Mouse (Mus musculus) layer of hippocampus, postnatal 10 days (tissue): ENCODE results near the gene Car15. TPM values are rescaled to one million over a fixed set of nuclear protein-coding genes. Genes with fewer than 3 reads are reported as not detected.

Source experiments
- DNase-seq, 2 experiments: peaks; one replicate each; pipeline ENCODE4 v3.0.0; 2021; ENCODE audit warnings: low spot score in 2 of 2
- total RNA-seq, 2 experiments: library from RNA; stranded (reverse); gene quantifications; 2 replicates each; pipeline ENCODE4 v1.2.3; 2021

The Car15 gene
- total RNA-seq, 2 experiments from 2014 or later, result 7.5 to 9.2 TPM

GRCm38 (mm10) chr16:17802839-17803674 is 35.1 kb downstream of the Car15 start:
- DNase-seq, result peak; percentile 56 to 61

DNA sequence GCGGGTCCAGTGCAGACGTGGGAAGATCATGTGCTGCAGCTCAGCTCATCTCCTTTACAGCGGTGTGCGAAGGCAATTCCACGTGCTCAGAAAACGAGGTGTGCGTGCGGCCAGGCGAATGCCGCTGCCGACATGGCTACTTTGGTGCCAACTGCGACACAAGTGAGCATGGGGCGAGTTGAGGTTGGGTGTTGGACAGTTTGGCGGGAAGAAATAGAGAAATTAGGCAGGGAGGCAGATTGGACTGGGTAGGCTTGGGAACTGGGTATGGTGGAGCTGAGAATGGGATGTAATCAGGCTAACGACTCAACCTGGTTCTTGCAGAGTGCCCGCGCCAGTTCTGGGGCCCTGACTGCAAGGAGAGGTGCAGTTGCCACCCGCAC is 35.7 kb downstream of the Car15 start:
- DNase-seq, result no peak

GRCm38 (mm10) chr16:17801777-17802455 is 36.2 kb downstream of the Car15 start:
- DNase-seq, result no peak

- DNase-seq, result no peak
Measured at GRCm38 (mm10) chr16:17799584-17799983, 38.6 kb downstream of the Car15 start.

GRCm38 (mm10) chr16:17798321-17799180 is 39.6 kb downstream of the Car15 start:
- DNase-seq, result no peak

DNA sequence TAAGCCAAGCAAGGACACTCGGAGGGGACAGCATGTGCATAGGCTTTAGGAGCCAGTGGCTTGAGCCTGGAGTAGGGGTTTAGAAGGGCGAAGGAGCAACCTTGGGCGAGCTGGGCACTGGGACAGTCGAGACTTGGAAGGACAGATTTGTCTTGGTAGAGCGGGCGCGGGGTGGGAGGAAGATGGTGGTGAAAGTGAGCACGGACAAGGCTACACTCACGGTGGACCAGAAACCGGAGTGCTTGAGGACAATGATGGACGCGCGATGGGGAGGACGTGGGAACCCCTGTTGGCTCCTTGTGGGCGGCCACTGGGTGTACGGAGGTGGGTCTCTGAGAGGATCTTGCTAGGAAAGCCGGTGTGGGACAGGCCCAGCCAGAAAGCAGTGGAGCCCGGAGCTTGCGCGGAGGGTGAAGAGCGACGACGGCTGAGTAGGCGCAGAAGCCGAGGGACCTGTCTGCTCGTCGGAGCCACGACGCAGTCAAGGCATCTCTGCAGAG is 40.3 kb downstream of the Car15 start:
- no peak for DNase-seq

DNA sequence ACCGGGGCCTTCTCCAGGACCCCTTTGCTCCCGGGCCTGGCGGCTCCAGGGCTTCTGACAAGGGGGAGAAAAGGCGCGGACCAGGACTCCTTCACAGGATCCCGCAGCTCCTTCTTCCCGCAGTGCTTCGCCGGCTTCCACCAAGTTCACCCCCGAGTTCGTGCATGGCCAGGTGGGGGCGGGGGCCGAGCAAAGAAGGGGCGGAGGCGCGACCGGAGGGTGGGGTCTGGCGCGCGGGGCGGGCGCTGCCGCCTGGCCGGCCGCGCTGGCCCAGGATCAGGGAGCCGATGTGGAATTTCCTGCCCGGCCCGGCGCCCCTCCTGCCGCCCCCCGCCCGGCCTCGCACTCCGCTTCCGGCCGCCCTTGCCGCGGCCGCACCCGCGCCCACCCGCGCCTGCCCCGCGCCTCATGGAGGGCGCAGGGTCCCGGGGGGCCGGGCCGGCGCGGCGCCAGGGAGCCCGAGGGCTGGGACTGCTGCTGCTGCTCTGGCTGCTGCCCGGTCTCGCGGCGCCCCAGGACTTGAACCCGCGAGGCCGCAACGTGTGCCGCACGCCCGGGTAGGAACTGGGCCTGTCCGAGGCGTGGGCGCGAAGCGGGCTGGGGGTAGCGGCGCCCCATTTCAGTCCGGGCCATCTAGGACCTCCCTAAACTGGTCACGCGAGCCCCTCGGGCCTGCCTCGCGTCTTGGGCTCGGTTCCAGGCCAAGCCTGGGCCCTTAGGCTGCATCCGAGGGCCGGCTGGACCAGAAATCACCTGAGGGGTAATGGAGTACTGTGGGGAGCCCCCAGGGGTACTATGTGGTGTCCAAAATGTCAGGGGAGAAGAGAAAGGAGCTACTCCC is 41.0 kb downstream of the Car15 start, which contains the start of gene Scarf2:
Gene Scarf2 (plus strand): TSS at position 312 of the 841 bp plus-strand sequence.
- DNase-seq, result no peak

GRCm38 (mm10) chr16:17796519-17796918 is 41.6 kb downstream of the Car15 start:
- no peak for DNase-seq

GRCm38 (mm10) chr16:17795643-17796042 is 42.5 kb downstream of the Car15 start:
- DNase-seq, result no peak

GRCm38 (mm10) chr16:17794047-17794446 is 44.1 kb downstream of the Car15 start:
- DNase-seq, result no peak

- DNase-seq, result no peak
Measured at GRCm38 (mm10) chr16:17792728-17793127, 45.4 kb downstream of the Car15 start.

- DNase-seq, result no peak
Measured at GRCm38 (mm10) chr16:17785337-17785736, 52.8 kb downstream of the Car15 start.

Other genes with a start within 250 kb of the Car15 start
- 10 to 100 TPM; 39.7 to 46.6 TPM for gene Smpd4, start 219.0 kb downstream of the Car15 start, total RNA-seq
- 10 to 100 TPM; 40.5 to 42.3 TPM for gene Ccdc74a, start 191.9 kb downstream of the Car15 start, total RNA-seq
- 10 to 100 TPM; 66.2 to 69.6 TPM for gene Med15, start 105.5 kb downstream of the Car15 start, total RNA-seq
- gene Klhl22, start 78.7 kb downstream of the Car15 start, total RNA-seq, result 100 to 1,000 TPM; 108 TPM
- 1 to 10 TPM; 4.7 to 5.0 TPM for gene Scarf2, start 41.1 kb downstream of the Car15 start, total RNA-seq
- gene B830017H08Rik, start 5.2 kb downstream of the Car15 start, total RNA-seq, result 1 to 10 TPM; 4.5 to 5.8 TPM
- 1 to 10 TPM; 1.3 to 1.7 TPM for gene Gm20518, start 53.3 kb upstream of the Car15 start, total RNA-seq
- under 1 TPM in 1 of 2 experiments, not detected in 1; 0.09 TPM for gene Tssk1, start 55.9 kb upstream of the Car15 start, total RNA-seq
- 100 to 1,000 TPM; 109 to 114 TPM for gene Dgcr2, start 60.2 kb upstream of the Car15 start, total RNA-seq
- gene Tssk2, start 60.3 kb upstream of the Car15 start, total RNA-seq, result not detected
- 10 to 100 TPM; 31.7 to 33.5 TPM for gene Ess2, start 73.0 kb upstream of the Car15 start, total RNA-seq
- gene Gsc2, start 76.7 kb upstream of the Car15 start, total RNA-seq, result not detected
- gene Slc25a1, start 89.9 kb upstream of the Car15 start, total RNA-seq, result 10 to 100 TPM; 78.3 to 87.2 TPM
- gene Vpreb2, start 142.1 kb upstream of the Car15 start, total RNA-seq, result not detected
- gene Dgcr6, start 214.5 kb upstream of the Car15 start, total RNA-seq, result 100 to 1,000 TPM in 1 of 2 experiments, 10 to 100 TPM in 1; 87.0 to 112 TPM